Mouse (Mus musculus): ENCODE results near the gene Zfp652. TPM values are rescaled to one million over a fixed set of nuclear protein-coding genes. Genes with fewer than 3 reads are reported as not detected.

Gene Zfp652
- polyA plus RNA-seq, 1 experiment from 2014 or later = 24.5 TPM

DNA sequence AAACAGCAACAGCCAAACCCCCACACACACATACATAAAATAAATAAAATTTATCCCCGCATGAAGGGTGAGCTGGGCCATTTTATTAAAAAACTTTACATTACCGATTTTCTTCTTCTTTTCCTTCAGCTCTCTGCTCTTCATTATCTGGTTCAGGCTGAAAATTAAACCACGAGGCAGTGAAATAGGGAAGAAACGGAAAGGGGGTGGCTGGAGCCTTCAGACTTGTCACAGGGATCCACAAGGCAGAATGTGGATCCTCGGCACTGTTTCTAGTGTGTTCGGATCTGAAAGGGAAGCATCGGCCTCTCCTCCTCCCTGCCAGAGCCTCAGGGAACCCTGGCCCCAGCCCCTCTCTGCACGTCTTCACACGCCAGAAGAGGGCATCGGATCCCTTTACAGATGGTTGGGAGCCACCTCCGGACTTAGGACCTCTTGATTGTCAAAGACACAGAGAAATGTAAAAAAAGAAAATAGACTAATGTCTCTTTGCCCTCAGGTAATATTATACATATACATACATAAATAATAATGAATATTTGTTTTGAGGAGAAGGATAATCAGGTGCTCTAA lies 25.3 kb upstream of the Zfp652 start:
- Histone ChIP-seq H3K36me3 (0 out of 2 replicates have a peak, but pooled peaks cover 4% of the 10 kb centered on the region), H3K4me1 (peaks cover 11% of the 10 kb centered on the region), H3K4me2 (no peak overlapping the region), H3K4me3 (no peak overlapping the region), H3K27me3 (no peaks in the 10 kb centered on the region), H3K9me3 (no peaks in the 10 kb centered on the region), H3K9ac (no peak overlapping the region), H3K27ac (no peak overlapping the region)
- WGBS = 23% methylated on average over 11 of the region's 11 CpGs
- no peak for ATAC-seq (ENCODE audit: insufficient number of reproducible peaks, insufficient read depth, low FRiP score, low TSS enrichment, low read depth)

DNA sequence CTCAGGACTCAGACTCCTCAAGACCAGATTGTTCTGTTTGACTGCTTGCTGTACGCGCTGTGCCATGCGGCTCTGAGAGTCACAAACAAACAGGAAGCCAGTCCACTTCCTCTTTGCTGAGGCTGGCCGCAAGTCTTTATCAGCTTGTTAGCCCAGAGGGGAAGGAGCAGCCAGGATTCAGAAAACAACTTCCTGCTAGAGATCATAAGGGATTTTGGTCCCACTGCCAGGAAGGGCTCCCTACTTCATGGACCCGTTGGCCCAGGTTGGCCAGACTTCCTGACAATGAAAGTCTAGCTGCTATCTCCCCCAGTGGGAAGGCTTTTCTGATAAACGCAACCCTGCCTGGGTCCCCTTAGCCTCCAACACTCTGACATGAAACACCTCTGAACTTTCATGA lies 24.0 kb upstream of the Zfp652 start:
- Histone ChIP-seq H3K9me3 (no peaks in the 10 kb centered on the region), H3K4me3 (no peak overlapping the region), H3K27ac (peak overlapping the region; percentile 57; the same call in 1 of the 2 replicates), H3K36me3 (no peaks in the 10 kb centered on the region), H3K4me2 (no peak overlapping the region), H3K4me1 (peaks cover 10% of the 10 kb centered on the region; the same call in 1 of the 2 replicates), H3K27me3 (no peaks in the 10 kb centered on the region), H3K9ac (0 out of 2 replicates have a peak overlapping the region, but pooled peaks have one; percentile 11)
- ATAC-seq (ENCODE audit: insufficient number of reproducible peaks, insufficient read depth, low FRiP score, low TSS enrichment, low read depth) = no peak
- 52% methylated on average over 6 of the region's 6 CpGs for WGBS

DNA sequence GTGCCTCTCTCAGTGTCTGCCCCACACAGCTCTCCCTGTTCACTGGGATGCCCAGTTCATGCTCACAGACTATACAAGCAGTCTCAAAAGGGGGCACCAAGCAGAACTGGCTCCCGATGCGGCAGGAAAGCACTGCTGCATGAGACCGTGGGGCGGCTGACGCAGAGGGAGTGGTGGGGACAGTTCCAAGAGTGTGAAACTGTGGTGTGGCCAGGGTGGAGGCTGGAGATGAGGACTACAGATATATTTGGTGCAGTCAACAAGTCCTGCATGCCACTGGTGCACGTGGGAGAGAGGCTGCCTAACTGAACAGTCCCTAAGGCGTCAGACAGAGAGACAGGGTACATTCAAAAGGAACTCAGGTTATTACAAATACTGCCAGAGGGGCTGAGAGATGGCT lies 23.5 kb upstream of the Zfp652 start:
- no peak for ATAC-seq (ENCODE audit: insufficient number of reproducible peaks, insufficient read depth, low FRiP score, low TSS enrichment, low read depth)
- H3K9me3 ChIP-seq = no peaks in the 10 kb centered on the region
- H3K4me2 ChIP-seq = no peak overlapping the region
- peaks cover 10% of the 10 kb centered on the region; the same call in 1 of the 2 replicates for H3K4me1 ChIP-seq
- no peaks in the 10 kb centered on the region for H3K27me3 ChIP-seq
- 60% methylated on average over 7 of the region's 7 CpGs for WGBS
- no peaks in the 10 kb centered on the region for H3K36me3 ChIP-seq
- H3K27ac ChIP-seq = no peak overlapping the region
- H3K9ac ChIP-seq = 0 out of 2 replicates have a peak overlapping the region, but pooled peaks have one; percentile 11
- no peak overlapping the region for H3K4me3 ChIP-seq

DNA sequence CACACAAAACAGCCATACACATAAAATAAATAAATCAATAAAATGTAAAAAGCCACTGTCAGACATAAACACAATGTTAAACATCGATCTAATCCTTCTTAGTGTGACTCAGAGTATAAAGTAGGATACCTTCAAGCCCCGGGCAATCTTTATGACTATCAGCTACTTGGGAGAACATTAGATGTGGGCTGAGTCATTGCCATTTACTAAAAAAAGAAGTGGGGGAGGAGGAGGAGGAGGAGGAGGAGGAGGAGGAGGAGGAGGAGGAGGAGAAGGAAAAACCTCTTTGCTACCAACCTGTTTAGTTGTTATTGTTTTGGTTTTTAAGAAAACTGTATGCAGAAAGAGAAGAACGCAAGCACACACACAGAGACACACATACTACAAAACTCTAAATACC lies 22.9 kb upstream of the Zfp652 start:
- Histone ChIP-seq H3K4me1 (peaks cover 10% of the 10 kb centered on the region; the same call in 1 of the 2 replicates), H3K9ac (no peak overlapping the region), H3K27ac (no peak overlapping the region), H3K4me3 (no peak overlapping the region), H3K27me3 (no peaks in the 10 kb centered on the region), H3K4me2 (no peak overlapping the region), H3K36me3 (no peaks in the 10 kb centered on the region), H3K9me3 (no peaks in the 10 kb centered on the region)
- no peak for ATAC-seq (ENCODE audit: insufficient number of reproducible peaks, insufficient read depth, low FRiP score, low TSS enrichment, low read depth)
- 82% methylated on average over 3 of the region's 3 CpGs for WGBS

DNA sequence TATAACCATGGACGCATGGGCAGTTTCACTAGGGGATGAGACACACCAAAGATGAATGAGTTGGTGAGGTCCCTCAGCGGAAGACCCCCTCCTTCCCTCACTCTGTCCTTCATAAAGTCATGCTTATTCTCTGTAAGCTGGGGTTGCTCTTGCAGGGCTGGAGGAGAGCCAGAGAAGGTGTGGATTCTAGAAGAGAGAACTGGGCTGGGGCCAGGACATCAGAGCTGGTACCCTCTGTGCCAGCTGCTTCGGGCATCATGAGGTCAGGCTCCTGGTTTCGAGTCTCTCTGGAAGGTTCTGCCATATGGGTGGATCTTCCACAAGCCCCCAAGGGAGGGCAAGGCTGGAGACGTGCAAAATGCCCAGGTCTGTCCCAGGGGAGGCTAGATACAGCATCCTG lies 13.9 kb upstream of the Zfp652 start:
- H3K27ac ChIP-seq = no peak overlapping the region
- H3K36me3 ChIP-seq = no peaks in the 10 kb centered on the region
- no peaks in the 10 kb centered on the region for H3K4me1 ChIP-seq
- H3K4me2 ChIP-seq = no peak overlapping the region
- no peaks in the 10 kb centered on the region for H3K27me3 ChIP-seq
- WGBS = 78% methylated on average over 5 of the region's 5 CpGs
- H3K9ac ChIP-seq = no peak overlapping the region
- H3K4me3 ChIP-seq = no peak overlapping the region
- ATAC-seq (ENCODE audit: insufficient number of reproducible peaks, insufficient read depth, low FRiP score, low TSS enrichment, low read depth) = no peak
- H3K9me3 ChIP-seq = no peaks in the 10 kb centered on the region

DNA sequence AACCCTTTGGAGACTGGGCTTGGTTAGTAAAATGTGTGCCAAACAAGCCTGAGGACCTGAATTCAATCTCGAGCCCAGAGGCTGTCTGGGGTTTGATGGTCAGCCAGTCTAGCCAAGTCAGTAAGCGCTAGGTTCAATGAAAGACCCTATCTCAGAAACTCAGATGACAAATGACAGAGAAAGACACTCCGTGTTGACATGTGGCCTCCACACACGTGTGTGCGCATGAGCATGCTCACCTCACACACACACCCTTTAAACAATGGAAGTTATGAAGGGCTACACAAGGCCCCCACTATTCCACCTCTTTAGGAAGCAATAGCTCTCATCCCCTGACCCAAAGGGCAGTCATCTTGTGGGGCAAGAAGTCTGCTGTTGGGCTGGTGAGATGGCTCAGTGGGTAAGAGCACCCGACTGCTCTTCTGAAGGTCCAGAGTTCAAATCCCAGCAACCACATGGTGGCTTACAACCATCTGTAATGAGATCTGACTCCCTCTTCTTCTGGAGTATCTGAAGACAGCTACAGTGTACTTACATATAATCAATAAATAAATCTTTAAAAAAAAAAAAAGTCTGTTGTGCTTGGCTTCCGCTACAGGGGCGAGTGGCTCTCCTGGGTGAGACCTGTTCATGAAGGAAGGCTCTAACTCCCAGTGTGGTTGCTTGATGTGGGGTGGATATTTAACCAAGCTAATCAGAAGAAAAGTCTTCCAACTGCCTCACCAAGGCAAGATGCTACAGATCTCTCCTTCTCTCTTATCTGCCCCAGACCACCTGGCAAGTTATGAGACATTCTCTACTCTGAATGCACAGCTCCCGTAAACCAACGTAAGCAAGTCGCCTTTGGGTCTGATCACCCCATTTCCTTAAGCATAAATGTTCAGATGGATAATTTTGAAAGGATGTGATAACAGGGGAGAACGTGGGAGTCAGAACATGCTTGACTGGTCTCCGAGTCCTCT lies 11.4 kb upstream of the Zfp652 start:
- H3K27me3 ChIP-seq = no peaks in the 10 kb centered on the region
- no peak overlapping the region for H3K4me2 ChIP-seq
- no peaks in the 10 kb centered on the region for H3K9me3 ChIP-seq
- 91% methylated on average over 13 of the region's 13 CpGs for WGBS
- H3K4me1 ChIP-seq = no peaks in the 10 kb centered on the region
- ATAC-seq (ENCODE audit: insufficient number of reproducible peaks, insufficient read depth, low FRiP score, low TSS enrichment, low read depth) = no peak
- no peak overlapping the region for H3K27ac ChIP-seq
- H3K36me3 ChIP-seq = no peaks in the 10 kb centered on the region
- H3K4me3 ChIP-seq = no peak overlapping the region
- H3K9ac ChIP-seq = no peak overlapping the region

DNA sequence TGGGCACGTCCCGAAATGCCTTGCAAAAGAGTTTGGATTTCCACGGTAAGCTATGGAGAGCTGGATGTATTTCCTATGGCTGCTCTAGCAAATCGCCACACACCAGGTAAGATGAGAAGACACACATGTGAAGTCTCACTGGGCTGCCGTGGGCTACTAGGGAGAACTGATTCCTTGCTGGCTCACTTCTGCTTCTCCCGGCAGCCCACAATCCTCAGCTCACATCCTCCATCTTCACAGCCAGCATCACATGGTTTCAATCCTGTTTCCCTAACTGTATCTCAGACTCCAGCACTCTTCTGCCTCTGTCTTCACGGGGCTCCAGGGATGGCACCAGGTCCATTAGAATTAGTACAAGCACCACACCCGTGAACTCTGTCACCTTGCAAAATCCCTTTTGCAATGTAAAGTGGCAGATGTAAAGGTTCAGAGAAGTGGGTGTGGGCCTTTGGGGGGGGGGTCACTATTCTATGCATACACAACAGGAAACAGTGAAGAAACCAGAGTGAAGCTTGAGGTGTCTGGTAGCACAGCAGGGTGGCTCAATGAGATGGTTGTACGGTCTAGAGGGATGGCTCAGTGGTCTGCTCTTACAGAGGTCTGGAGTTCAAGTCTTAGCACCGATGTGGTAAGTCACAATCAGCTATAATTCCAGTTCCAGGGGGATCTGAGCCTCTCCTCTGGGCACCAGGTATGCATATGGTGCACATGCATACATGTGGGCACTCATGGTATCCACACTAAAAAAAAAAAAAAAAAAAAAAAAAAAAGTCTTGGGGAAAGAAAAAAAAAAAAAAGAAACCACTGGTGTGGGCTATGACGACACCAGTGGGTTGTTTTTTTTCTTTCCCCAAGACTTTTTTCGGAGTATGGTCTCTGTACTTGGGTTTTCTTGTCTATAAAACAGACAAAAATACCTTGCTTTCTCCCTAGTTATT lies 8.2 kb upstream of the Zfp652 start:
- 85% methylated on average over 12 of the region's 12 CpGs for WGBS
- Histone ChIP-seq H3K4me2 (no peak overlapping the region), H3K4me3 (no peak overlapping the region), H3K27me3 (no peaks in the 10 kb centered on the region), H3K9me3 (no peaks in the 10 kb centered on the region), H3K27ac (no peak overlapping the region), H3K9ac (no peak overlapping the region), H3K36me3 (no peaks in the 10 kb centered on the region), H3K4me1 (peaks cover 7% of the 10 kb centered on the region; the same call in 1 of the 2 replicates)
- ATAC-seq (ENCODE audit: insufficient number of reproducible peaks, insufficient read depth, low FRiP score, low TSS enrichment, low read depth) = no peak

DNA sequence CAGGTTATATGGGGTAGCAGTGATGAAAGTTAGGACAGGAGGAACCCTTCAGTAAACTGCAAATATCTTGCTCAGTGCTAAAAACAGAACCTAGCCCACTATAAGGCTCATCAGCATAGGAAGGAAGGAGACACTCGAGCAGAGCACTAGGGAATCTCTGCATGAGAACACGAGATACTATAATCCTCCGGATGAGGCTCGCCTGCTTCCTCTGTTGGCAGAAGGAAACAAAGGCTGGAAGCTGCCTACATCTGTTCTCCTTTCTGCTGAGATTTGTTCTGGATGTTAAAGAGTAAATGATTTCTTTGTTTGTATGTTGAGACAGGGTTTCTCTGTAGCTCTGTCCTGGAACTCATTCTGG lies 7.5 kb upstream of the Zfp652 start:
- Histone ChIP-seq H3K36me3 (no peaks in the 10 kb centered on the region), H3K4me2 (no peak overlapping the region), H3K4me3 (no peak overlapping the region), H3K27ac (no peak overlapping the region), H3K9ac (no peak overlapping the region), H3K27me3 (no peaks in the 10 kb centered on the region), H3K9me3 (no peaks in the 10 kb centered on the region), H3K4me1 (peaks cover 7% of the 10 kb centered on the region; the same call in 1 of the 2 replicates)
- no peak for ATAC-seq (ENCODE audit: insufficient number of reproducible peaks, insufficient read depth, low FRiP score, low TSS enrichment, low read depth)
- WGBS = 52% methylated on average over 4 of the region's 4 CpGs

DNA sequence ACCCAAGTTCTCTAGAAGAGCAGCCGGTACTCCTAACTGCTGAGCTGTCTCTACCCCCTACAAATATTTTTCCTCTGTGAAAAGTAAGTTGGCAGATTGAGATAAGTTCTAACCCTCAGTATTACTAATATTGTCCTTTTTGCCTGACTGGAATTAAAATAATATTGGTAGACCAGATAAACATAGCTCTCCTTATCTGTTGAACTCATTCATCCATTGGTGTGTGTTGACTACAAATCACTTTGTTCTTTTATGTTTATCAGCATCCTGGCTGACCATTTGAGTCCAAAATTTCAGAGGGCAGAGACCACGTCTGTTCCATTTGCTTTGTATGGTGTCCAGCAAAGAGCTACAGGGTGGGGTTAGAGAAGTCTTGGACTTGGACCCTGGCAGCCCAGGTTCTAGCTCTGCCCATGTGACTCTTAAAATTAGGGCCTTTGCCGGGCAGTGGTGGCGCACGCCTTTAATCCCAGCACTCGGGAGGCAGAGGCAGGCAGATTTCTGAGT lies 2.9 kb upstream of the Zfp652 start:
- peaks cover 17% of the 10 kb centered on the region for H3K4me1 ChIP-seq
- no peak overlapping the region for H3K4me2 ChIP-seq
- no peaks in the 10 kb centered on the region for H3K27me3 ChIP-seq
- H3K27ac ChIP-seq = no peak overlapping the region
- no peak overlapping the region for H3K4me3 ChIP-seq
- H3K36me3 ChIP-seq = no peaks in the 10 kb centered on the region
- no peaks in the 10 kb centered on the region for H3K9me3 ChIP-seq
- WGBS = 93% methylated on average over 6 of the region's 6 CpGs
- ATAC-seq (ENCODE audit: insufficient number of reproducible peaks, insufficient read depth, low FRiP score, low TSS enrichment, low read depth) = no peak
- H3K9ac ChIP-seq = no peak overlapping the region

DNA sequence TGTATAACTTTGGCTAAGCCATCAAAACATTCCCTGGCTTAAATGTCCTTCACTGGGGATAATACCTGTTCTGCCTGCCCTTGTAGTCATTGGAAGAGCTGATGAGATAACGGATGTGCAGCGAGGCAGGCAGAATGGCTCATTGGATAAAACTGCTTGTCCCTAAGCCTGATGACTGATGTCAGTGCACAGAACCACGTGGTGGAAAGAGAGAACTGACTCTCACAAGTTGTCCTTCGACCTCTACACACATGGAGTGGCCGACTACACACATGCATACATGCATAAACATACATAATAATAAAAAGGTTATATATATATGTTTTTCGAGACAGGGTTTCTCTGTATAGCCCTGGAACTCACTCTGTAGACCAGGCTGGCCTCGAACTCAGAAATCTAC lies 2.0 kb upstream of the Zfp652 start:
- 85% methylated on average over 7 of the region's 7 CpGs for WGBS
- Histone ChIP-seq H3K4me2 (no peak overlapping the region), H3K4me3 (no peak overlapping the region), H3K27me3 (no peaks in the 10 kb centered on the region), H3K9me3 (no peaks in the 10 kb centered on the region), H3K9ac (no peak overlapping the region), H3K4me1 (peaks cover 26% of the 10 kb centered on the region), H3K36me3 (no peaks in the 10 kb centered on the region), H3K27ac (no peak overlapping the region)
- ATAC-seq (ENCODE audit: insufficient number of reproducible peaks, insufficient read depth, low FRiP score, low TSS enrichment, low read depth) = no peak

DNA sequence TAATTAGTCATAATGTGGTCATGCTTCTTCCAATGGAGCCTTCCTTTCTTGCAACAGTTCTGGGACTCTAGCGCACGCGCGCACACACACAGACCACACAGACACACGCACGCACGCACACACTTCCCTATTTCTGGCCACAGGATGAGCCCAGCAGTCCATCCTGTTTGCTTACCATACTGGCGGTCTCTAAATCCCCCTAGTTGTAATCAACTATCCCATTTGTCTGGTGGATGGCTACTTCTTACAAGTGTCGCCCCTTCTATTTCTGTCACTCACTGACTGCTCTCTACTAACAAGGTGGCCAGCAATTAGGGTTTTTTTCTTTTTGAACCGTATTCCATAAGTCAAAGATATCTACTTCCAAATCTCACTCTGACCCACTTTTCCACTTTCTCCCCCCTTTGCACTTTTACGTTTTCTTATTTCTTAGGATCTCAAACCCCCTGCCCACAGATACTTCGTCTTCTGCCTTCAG lies 349 bp upstream of the Zfp652 start:
- Histone ChIP-seq H3K27me3 (no peaks in the 10 kb centered on the region), H3K9me3 (no peaks in the 10 kb centered on the region), H3K4me2 (peak overlapping the region; percentile 90), H3K4me3 (peak overlapping the region; percentile 85), H3K9ac (peak overlapping the region; percentile 98), H3K4me1 (peaks cover 35% of the 10 kb centered on the region), H3K27ac (peak overlapping the region; percentile 99), H3K36me3 (no peaks in the 10 kb centered on the region)
- WGBS = 35% methylated on average over 12 of the region's 12 CpGs
- ATAC-seq (ENCODE audit: insufficient number of reproducible peaks, insufficient read depth, low FRiP score, low TSS enrichment, low read depth) = no peak

All from embryonic facial prominence, embryonic 13.5 days (tissue).